Mouse (Mus musculus) heart, embryonic 13.5 days (tissue): Measurements from ENCODE around the gene Olfr980. TPM values are rescaled to one million over a fixed set of nuclear protein-coding genes. Genes with fewer than 3 reads are reported as not detected.
"Not testable (repeated sequence)": the region's sequence is repeated elsewhere in the genome, so short reads cannot be mapped to it uniquely, and the experiment has no call there.

ENCODE experiments used
- ATAC-seq: fragments of 200-750 bp; cut with Nextera tagmentation; 2 replicates; pipeline ENCODE4 v1.8.0; 2017; ENCODE audit warnings: moderate TSS enrichment; ENCODE audit not compliant: insufficient number of reproducible peaks, low FRiP score, low TSS enrichment; ENCODE audit errors: extremely low read depth
- H3K27ac ChIP-seq: fragments of 300-500 bp; sonication (generic); replicated peaks from 2 replicates; pipeline ENCODE4 v1.5.1; 2015; ENCODE audit warnings: moderate library complexity, mild to moderate bottlenecking, inconsistent platforms
- H3K27me3 ChIP-seq: fragments of 300-500 bp; sonication (generic); replicated peaks from 2 replicates; pipeline ENCODE4 v1.6.1; 2015; ENCODE audit warnings: mild to moderate bottlenecking, inconsistent platforms
- H3K36me3 ChIP-seq: fragments of 300-500 bp; sonication (generic); 2 replicates; pipeline ENCODE4 v1.6.1; 2015; ENCODE audit warnings: mild to moderate bottlenecking, inconsistent platforms
- H3K4me1 ChIP-seq: fragments of 300-500 bp; sonication (generic); 2 replicates; pipeline ENCODE4 v1.6.1; 2015; ENCODE audit warnings: inconsistent platforms
- H3K4me2 ChIP-seq: fragments of 300-500 bp; sonication (generic); 2 replicates; pipeline ENCODE4 v1.6.1; 2015; ENCODE audit warnings: inconsistent platforms, mild to moderate bottlenecking, moderate library complexity
- H3K4me3 ChIP-seq: fragments of 300-500 bp; sonication (generic); 2 replicates; pipeline ENCODE4 v1.5.1; 2015; ENCODE audit warnings: moderate library complexity, mild to moderate bottlenecking, inconsistent platforms
- H3K9ac ChIP-seq: fragments of 300-500 bp; sonication (generic); 2 replicates; pipeline ENCODE4 v1.6.1; 2015; ENCODE audit warnings: inconsistent platforms, mild to moderate bottlenecking, moderate library complexity
- H3K9me3 ChIP-seq: fragments of 300-500 bp; sonication (generic); 2 replicates; pipeline ENCODE4 v1.6.1; 2016; ENCODE audit warnings: inconsistent platforms
- WGBS: fragments of 180-500 bp; shearing (Covaris S2); methylation state at CpG from one replicate; pipeline ENCODE4 v1.1.7; 2015; ENCODE audit warnings: mixed read lengths; 5-methylcytosine and 5-hydroxymethylcytosine counted together
- polyA plus RNA-seq: library from polyadenylated mRNA; unstranded; fragments of >200 nt; fragmentation: Nextera tagmentation; extraction: Ambion mirVana; gene quantifications from 2 replicates; pipeline ENCODE4 v1.2.1, GENCODE M21; 2015

Gene Olfr980
- polyA plus RNA-seq, result not detected in 2 replicates

DNA sequence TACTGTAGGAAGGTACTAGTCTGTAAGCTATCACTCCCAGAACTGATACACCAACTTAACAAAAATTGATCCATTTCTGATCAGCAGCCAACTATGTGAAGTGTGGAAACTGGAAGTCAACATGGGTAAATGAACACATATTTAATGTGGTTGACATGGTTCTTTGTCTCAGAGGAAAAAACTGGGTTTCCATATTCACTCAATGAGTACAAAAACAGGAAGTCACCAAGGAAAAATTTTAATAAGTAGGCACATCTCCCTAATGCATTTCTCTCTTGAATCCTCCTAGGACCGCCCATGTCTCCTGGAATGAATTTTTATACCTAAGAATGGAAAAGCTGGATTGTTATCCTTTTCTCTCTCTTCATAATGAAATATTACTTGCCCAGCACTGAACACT is at the start of gene Olfr980:
TSS of gene Olfr980 (minus strand) at position 101 of the 400 bp plus-strand sequence.
- no peaks in the 10 kb centered on the region for H3K4me1 ChIP-seq
- no peak within 1 kb of the TSS for H3K4me3 ChIP-seq
- H3K9me3 ChIP-seq, result no peaks in the 10 kb centered on the region
- WGBS, result 43% methylated on average over 1 of the region's 1 CpGs
- no peak within 1 kb of the TSS for H3K9ac ChIP-seq
- no peak within 1 kb of the TSS for H3K4me2 ChIP-seq
- no peaks in the 10 kb centered on the region for H3K36me3 ChIP-seq
- H3K27me3 ChIP-seq, result no peaks in the 10 kb centered on the region
- no peak for ATAC-seq
- H3K27ac ChIP-seq, result no peak within 1 kb of the TSS

DNA sequence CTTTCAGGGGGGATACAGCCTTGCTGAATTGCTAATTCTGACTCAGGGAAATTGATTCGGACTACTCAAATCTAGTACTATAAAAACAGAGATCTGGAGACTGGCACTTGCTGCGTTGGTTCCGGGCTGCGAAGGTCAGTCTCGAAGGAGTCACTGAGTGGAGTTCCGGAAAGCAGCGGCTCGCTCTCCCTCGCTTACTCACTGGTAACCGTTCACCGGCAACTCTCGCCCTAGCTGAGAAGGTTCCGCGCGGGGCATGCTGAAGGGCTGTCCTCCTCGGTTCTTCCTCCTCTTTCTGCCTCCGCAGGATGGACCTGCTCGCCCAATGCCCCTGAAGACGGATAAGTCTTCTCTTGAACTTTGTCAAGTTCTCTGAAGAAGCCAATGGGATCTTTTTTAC is 40.8 kb upstream of the Olfr980 start:
- H3K36me3 ChIP-seq, result no peaks in the 10 kb centered on the region
- H3K27ac ChIP-seq, result no peak overlapping the region
- no peak for ATAC-seq
- no peak overlapping the region for H3K4me3 ChIP-seq
- no peak overlapping the region for H3K9ac ChIP-seq
- H3K9me3 ChIP-seq, result no peaks in the 10 kb centered on the region
- H3K27me3 ChIP-seq, result no peaks in the 10 kb centered on the region
- no peak overlapping the region for H3K4me2 ChIP-seq
- 84% methylated on average over 19 of the region's 19 CpGs for WGBS
- H3K4me1 ChIP-seq, result no peaks in the 10 kb centered on the region

DNA sequence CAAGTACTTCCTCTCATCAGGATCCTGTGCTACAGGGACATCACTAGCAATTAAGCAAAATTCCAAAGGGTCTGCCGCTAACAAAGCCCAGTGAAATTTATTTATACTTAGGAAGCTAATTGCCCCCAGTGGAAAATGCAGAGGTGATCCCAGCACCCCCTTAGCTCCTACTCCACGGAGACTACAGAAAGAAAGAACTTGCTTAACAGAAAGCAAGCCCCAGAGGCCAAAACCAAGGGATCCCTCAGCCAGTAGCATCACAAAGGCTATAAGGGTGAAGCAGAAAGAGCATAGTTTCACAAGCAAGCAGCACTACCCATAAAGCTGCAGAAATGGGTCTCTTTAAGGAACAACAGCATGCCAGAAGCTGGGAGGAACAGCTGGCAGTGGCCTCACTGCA is 11.8 kb upstream of the Olfr980 start, which contains the start of gene Olfr981:
TSS of gene Olfr981 (plus strand) at position 301 of the 400 bp plus-strand sequence.
- no peaks in the 10 kb centered on the region for H3K36me3 ChIP-seq
- no peaks in the 10 kb centered on the region for H3K9me3 ChIP-seq
- H3K27ac ChIP-seq, result no peak within 1 kb of the TSS
- no peaks in the 10 kb centered on the region for H3K27me3 ChIP-seq
- WGBS, result 64% methylated on average over 2 of the region's 2 CpGs
- no peak within 1 kb of the TSS for H3K4me3 ChIP-seq
- no peak within 1 kb of the TSS for H3K9ac ChIP-seq
- no peaks in the 10 kb centered on the region for H3K4me1 ChIP-seq
- no peak within 1 kb of the TSS for H3K4me2 ChIP-seq
- no peak for ATAC-seq

DNA sequence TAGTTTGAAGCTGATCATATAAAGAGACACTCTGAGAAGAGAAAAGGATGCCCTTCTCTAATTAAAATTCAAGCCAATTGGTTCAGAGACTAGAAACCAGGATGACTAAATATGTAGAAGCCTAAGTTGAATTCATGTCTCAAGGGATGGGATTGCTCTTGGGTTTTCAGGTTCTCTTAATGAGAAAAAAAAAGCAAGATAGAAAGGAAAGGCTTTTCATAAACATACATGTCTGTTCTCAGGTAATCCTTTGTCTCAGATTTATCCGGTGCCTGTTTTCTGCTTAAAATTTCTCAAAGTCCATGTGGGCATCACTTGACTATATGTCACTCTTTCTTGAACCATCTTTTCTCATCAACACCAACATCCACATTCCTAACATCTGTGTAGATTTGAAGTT is 6.0 kb downstream of the Olfr980 start, which contains the start of gene Olfr979:
TSS of gene Olfr979 (minus strand) at position 101 of the 400 bp plus-strand sequence.
- WGBS, result 82% methylated on average over 1 of the region's 1 CpGs

DNA sequence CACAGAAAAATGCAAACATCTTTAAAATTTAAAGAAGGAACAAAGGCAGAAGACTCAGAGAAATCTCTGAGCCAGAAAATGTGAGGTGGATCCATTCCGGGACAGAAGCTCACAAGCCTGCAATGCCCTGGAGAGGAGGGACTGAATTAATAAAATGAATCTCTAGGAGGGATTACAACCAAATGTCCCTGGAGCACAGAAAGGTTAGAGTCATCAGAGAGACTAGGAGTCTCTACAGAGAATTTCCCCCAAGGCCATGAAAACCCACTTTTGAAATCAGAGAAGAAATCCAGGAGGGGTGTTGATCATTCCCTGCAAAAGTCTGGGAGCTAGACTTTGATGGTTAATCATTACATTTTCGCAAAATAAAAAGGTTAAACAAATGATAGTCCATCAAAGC is 17.6 kb downstream of the Olfr980 start, which contains the start of gene Olfr978:
TSS of gene Olfr978 (plus strand) at position 301 of the 400 bp plus-strand sequence.
- Histone ChIP-seq H3K4me2 (no peak within 1 kb of the TSS), H3K4me3 (no peak within 1 kb of the TSS), H3K27ac (no peak within 1 kb of the TSS), H3K27me3 (no peaks in the 10 kb centered on the region), H3K4me1 (no peaks in the 10 kb centered on the region), H3K9ac (no peak within 1 kb of the TSS), H3K36me3 (no peaks in the 10 kb centered on the region), H3K9me3 (no peaks in the 10 kb centered on the region)
- 75% methylated on average over 2 of the region's 2 CpGs for WGBS
- no peak for ATAC-seq

More for the DNA sequence above, 6.0 kb downstream of the Olfr980 start, which contains the start of gene Olfr979:
- ATAC-seq, result no peak
- H3K9me3 ChIP-seq, result no peaks in the 10 kb centered on the region
- H3K4me2 ChIP-seq, result no peak within 1 kb of the TSS
- no peak within 1 kb of the TSS for H3K4me3 ChIP-seq
- H3K36me3 ChIP-seq, result no peaks in the 10 kb centered on the region
- no peak within 1 kb of the TSS for H3K27ac ChIP-seq
- H3K27me3 ChIP-seq, result no peaks in the 10 kb centered on the region
- H3K4me1 ChIP-seq, result no peaks in the 10 kb centered on the region
- no peak within 1 kb of the TSS for H3K9ac ChIP-seq

DNA sequence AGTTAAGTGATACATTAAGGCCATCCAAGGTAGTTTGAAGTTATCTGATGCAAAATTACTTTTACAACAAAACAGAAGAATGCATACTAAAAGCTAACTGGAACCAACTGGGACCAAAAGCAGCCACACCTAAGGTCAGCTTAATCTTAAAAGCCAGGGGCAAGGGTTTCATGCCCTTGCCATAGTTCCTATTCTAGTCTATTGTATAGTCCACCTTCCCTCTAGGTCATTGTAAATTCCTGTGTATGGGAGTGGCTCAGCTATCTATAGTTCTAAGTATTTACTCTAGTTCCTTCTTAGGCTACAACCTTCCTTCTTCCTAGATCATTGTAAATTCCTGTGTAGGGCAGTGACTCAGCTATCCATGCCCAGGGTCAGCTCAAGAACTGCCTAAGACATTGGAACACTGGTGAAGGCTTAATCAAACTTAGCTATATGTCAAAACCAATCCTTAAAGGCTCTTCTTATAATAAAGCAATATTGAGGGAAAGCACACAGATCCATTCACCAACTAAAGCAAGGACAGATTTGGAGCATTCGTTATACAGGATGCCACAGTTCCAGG is 32.7 kb downstream of the Olfr980 start:
- H3K4me3 ChIP-seq, H3K27me3 ChIP-seq, ATAC-seq, H3K4me2 ChIP-seq, H3K9me3 ChIP-seq, H3K4me1 ChIP-seq, H3K9ac ChIP-seq, H3K36me3 ChIP-seq, H3K27ac ChIP-seq: not testable (repeated sequence)
- 61% methylated on average over 1 of the region's 1 CpGs for WGBS

DNA sequence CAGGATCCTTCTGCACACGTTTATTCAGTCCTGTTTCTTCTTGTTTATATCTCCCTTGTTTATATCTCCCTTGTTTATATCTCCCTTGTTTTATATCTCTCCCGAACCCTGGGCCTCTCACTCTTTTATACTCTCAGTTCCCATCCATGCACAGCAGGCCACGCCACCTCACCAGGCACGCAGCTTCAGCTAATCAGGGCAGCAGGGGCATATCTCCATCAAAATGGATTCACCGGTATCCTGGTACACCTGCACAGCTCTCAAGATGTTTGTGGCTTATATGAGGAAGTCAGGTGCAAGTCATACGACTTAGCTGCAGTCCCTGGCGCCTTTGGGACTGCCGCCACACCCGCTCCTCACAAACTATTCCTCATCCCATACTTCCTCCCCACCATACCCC is 48.3 kb downstream of the Olfr980 start, which contains the start of gene Olfr976:
TSS of gene Olfr976 (minus strand) at position 101 of the 400 bp plus-strand sequence.
- H3K4me1 ChIP-seq, H3K4me3 ChIP-seq, H3K27me3 ChIP-seq, H3K36me3 ChIP-seq, H3K27ac ChIP-seq, H3K4me2 ChIP-seq, H3K9me3 ChIP-seq, ATAC-seq, H3K9ac ChIP-seq: not testable (repeated sequence)
- WGBS, result 73% methylated on average over 6 of the region's 9 CpGs

Other genes with a start within 250 kb of the Olfr980 start
- gene Olfr968, start 226.3 kb downstream of the Olfr980 start, polyA plus RNA-seq, result not detected in 2 replicates
- gene Olfr969, start 218.6 kb downstream of the Olfr980 start, polyA plus RNA-seq, result not detected in 2 replicates
- not detected in 2 replicates for gene Olfr970, start 200.7 kb downstream of the Olfr980 start, polyA plus RNA-seq
- gene Olfr971, start 172.7 kb downstream of the Olfr980 start, polyA plus RNA-seq, result not detected in 2 replicates
- gene Olfr972, start 143.2 kb downstream of the Olfr980 start, polyA plus RNA-seq, result not detected in 2 replicates
- gene Olfr229, start 102.2 kb downstream of the Olfr980 start, polyA plus RNA-seq, result not detected in 2 replicates
- not detected in 2 replicates for gene Olfr974, start 72.1 kb downstream of the Olfr980 start, polyA plus RNA-seq
- not detected in 2 replicates for gene Olfr975, start 57.5 kb downstream of the Olfr980 start, polyA plus RNA-seq
- not detected in 2 replicates for gene Olfr976, start 48.4 kb downstream of the Olfr980 start, polyA plus RNA-seq
- not detected in 2 replicates for gene Olfr978, start 17.5 kb downstream of the Olfr980 start, polyA plus RNA-seq
- gene Olfr979, start 6.1 kb downstream of the Olfr980 start, polyA plus RNA-seq, result not detected in 2 replicates
- not detected in 2 replicates for gene Olfr981, start 11.9 kb upstream of the Olfr980 start, polyA plus RNA-seq
- not detected in 2 replicates for gene Olfr982, start 64.2 kb upstream of the Olfr980 start, polyA plus RNA-seq
- not detected in 2 replicates for gene Olfr983, start 84.0 kb upstream of the Olfr980 start, polyA plus RNA-seq
- not detected in 2 replicates for gene Olfr984, start 104.6 kb upstream of the Olfr980 start, polyA plus RNA-seq
- not detected in 2 replicates for gene Olfr985, start 120.6 kb upstream of the Olfr980 start, polyA plus RNA-seq
- not detected in 2 replicates for gene Tmem225, start 138.5 kb upstream of the Olfr980 start, polyA plus RNA-seq
- 0.08 TPM in 1 of 2 replicates, not detected in the other for gene Olfr986, start 171.3 kb upstream of the Olfr980 start, polyA plus RNA-seq
- gene Zfp202, start 182.7 kb upstream of the Olfr980 start, polyA plus RNA-seq, result 3.7 and 3.8 TPM in 2 replicates